Mouse (Mus musculus) forebrain, embryonic 11.5 days (tissue): ENCODE results near the gene Zmynd10. TPM values are rescaled to one million over a fixed set of nuclear protein-coding genes. Genes with fewer than 3 reads are reported as not detected.

Source experiments
- ATAC-seq: fragments of 200-750 bp; cut with Nextera tagmentation; replicated peaks from 2 replicates; pipeline ENCODE4 v1.8.0; 2017; ENCODE audit warnings: moderate TSS enrichment; ENCODE audit not compliant: low FRiP score
- DNase-seq: peaks from one replicate; pipeline ENCODE4 v3.0.0-alpha.2; 2017; ENCODE audit warnings: low spot score
- H3K27ac ChIP-seq: fragments of 300-500 bp; sonication (generic); 2 replicates; pipeline ENCODE4 v1.5.1; 2014; ENCODE audit warnings: low read depth, low read length
- H3K27me3 ChIP-seq: fragments of 300-500 bp; sonication (generic); 2 replicates; pipeline ENCODE4 v1.6.1; 2014; ENCODE audit warnings: mild to moderate bottlenecking, low read length, mixed read lengths; ENCODE audit not compliant: control insufficient read depth, insufficient read depth
- H3K36me3 ChIP-seq: fragments of 300-500 bp; sonication (generic); 2 replicates; pipeline ENCODE4 v1.6.1; 2014; ENCODE audit warnings: mild to moderate bottlenecking, low read length, moderate library complexity, mixed read lengths; ENCODE audit not compliant: control insufficient read depth, insufficient read depth
- H3K4me1 ChIP-seq: fragments of 300-500 bp; sonication (generic); replicated peaks from 2 replicates; pipeline ENCODE4 v1.6.1; 2014; ENCODE audit warnings: low read length, mixed read lengths; ENCODE audit not compliant: control insufficient read depth, insufficient read depth
- H3K4me2 ChIP-seq: fragments of 300-500 bp; sonication (generic); 2 replicates; pipeline ENCODE4 v1.6.1; 2014; ENCODE audit warnings: low read depth, mild to moderate bottlenecking, low read length, moderate library complexity, mixed read lengths; ENCODE audit not compliant: severe bottlenecking
- H3K4me3 ChIP-seq: fragments of 300-500 bp; sonication (generic); 2 replicates; pipeline ENCODE4 v1.5.1; 2014; ENCODE audit warnings: low read depth, low read length
- H3K9ac ChIP-seq: fragments of 300-500 bp; sonication (generic); 2 replicates; pipeline ENCODE4 v1.6.1; 2014; ENCODE audit warnings: low read length
- H3K9me3 ChIP-seq: fragments of 300-500 bp; sonication (generic); 2 replicates; pipeline ENCODE4 v1.6.1; 2016; ENCODE audit warnings: low read length, mixed read lengths; ENCODE audit not compliant: control insufficient read depth
- WGBS: fragments of 180-500 bp; shearing (Covaris S2); extraction: QIAGEN DNeasy Blood & Tissue Kit; methylation state at CpG from one replicate; pipeline ENCODE4 v1.1.7; 2014; 5-methylcytosine and 5-hydroxymethylcytosine counted together
- polyA plus RNA-seq: library from polyadenylated mRNA; unstranded; fragments of >200 nt; fragmentation: Nextera tagmentation; extraction: Ambion mirVana; gene quantifications from 2 replicates; pipeline ENCODE4 v1.2.1, GENCODE M21; 2014

Gene Zmynd10
- polyA plus RNA-seq, 1 experiment from 2014 or later = 1.1 TPM

- Histone ChIP-seq H3K36me3 (peaks cover 3% of the 10 kb centered on the region; the same call in 1 of the 2 replicates), H3K27me3 (no peaks in the 10 kb centered on the region), H3K9ac (no peak overlapping the region), H3K27ac (no peak overlapping the region), H3K4me2 (no peak overlapping the region), H3K4me1 (no peaks in the 10 kb centered on the region), H3K4me3 (no peak overlapping the region), H3K9me3 (no peaks in the 10 kb centered on the region)
- ATAC-seq = no peak
- no peak for DNase-seq
- 76% methylated on average over 8 of the region's 8 CpGs for WGBS
Measured at GRCm38 (mm10) chr9:107594281-107595062, 47.4 kb downstream of the Zmynd10 start.

- no peak for DNase-seq
- Histone ChIP-seq H3K9ac (no peak overlapping the region), H3K4me2 (no peak overlapping the region), H3K4me3 (no peak overlapping the region), H3K27me3 (no peaks in the 10 kb centered on the region), H3K36me3 (no peaks in the 10 kb centered on the region), H3K4me1 (no peaks in the 10 kb centered on the region), H3K9me3 (no peaks in the 10 kb centered on the region), H3K27ac (no peak overlapping the region)
- WGBS = 94% methylated on average over 11 of the region's 11 CpGs
- ATAC-seq = no peak
Measured at GRCm38 (mm10) chr9:107596619-107597569, 49.8 kb downstream of the Zmynd10 start.

- WGBS = 87% methylated on average over 5 of the region's 5 CpGs
- no peak for ATAC-seq
- peaks cover 6% of the 10 kb centered on the region for H3K4me1 ChIP-seq
- H3K27me3 ChIP-seq = no peaks in the 10 kb centered on the region
- DNase-seq = no peak
- no peak overlapping the region for H3K4me3 ChIP-seq
- no peak overlapping the region for H3K4me2 ChIP-seq
- no peaks in the 10 kb centered on the region for H3K36me3 ChIP-seq
- H3K9ac ChIP-seq = no peak overlapping the region
- no peak overlapping the region for H3K27ac ChIP-seq
- H3K9me3 ChIP-seq = no peaks in the 10 kb centered on the region
Measured at GRCm38 (mm10) chr9:107598385-107598784, 51.3 kb downstream of the Zmynd10 start.

GRCm38 (mm10) chr9:107599433-107599832, 52.3 kb downstream of the Zmynd10 start:
- no peak for ATAC-seq
- no peak overlapping the region for H3K27ac ChIP-seq

GRCm38 (mm10) chr9:107599842-107600241, 52.7 kb downstream of the Zmynd10 start:
- H3K4me1 ChIP-seq = peaks cover 11% of the 10 kb centered on the region
- no peak for ATAC-seq
- H3K36me3 ChIP-seq = no peaks in the 10 kb centered on the region
- H3K4me3 ChIP-seq = no peak overlapping the region
- no peak overlapping the region for H3K27ac ChIP-seq
- DNase-seq = no peak
- 75% methylated on average over 14 of the region's 14 CpGs for WGBS
- H3K4me2 ChIP-seq = no peak overlapping the region
- no peaks in the 10 kb centered on the region for H3K27me3 ChIP-seq
- no peaks in the 10 kb centered on the region for H3K9me3 ChIP-seq
- no peak overlapping the region; the same call in 1 of the 2 replicates for H3K9ac ChIP-seq

More at GRCm38 (mm10) chr9:107599433-107599832, 52.3 kb downstream of the Zmynd10 start:
- Histone ChIP-seq H3K4me1 (peaks cover 7% of the 10 kb centered on the region), H3K27me3 (no peaks in the 10 kb centered on the region), H3K4me2 (no peak overlapping the region), H3K36me3 (no peaks in the 10 kb centered on the region), H3K9ac (no peak overlapping the region), H3K4me3 (no peak overlapping the region), H3K9me3 (no peaks in the 10 kb centered on the region)
- DNase-seq = no peak
- WGBS = 89% methylated on average over 9 of the region's 9 CpGs

- Histone ChIP-seq H3K27ac (no peak overlapping the region), H3K9me3 (no peaks in the 10 kb centered on the region), H3K27me3 (no peaks in the 10 kb centered on the region), H3K4me1 (peaks cover 16% of the 10 kb centered on the region), H3K4me3 (no peak overlapping the region), H3K9ac (no peak overlapping the region), H3K4me2 (no peak overlapping the region), H3K36me3 (no peaks in the 10 kb centered on the region)
- DNase-seq (no peak), ATAC-seq (no peak)
- WGBS = 81% methylated on average over 12 of the region's 12 CpGs
Measured at GRCm38 (mm10) chr9:107600745-107601144, 53.6 kb downstream of the Zmynd10 start.

Other genes starting within 250 kb of the Zmynd10 start
- 11.2 and 13.8 TPM in 2 replicates for gene Hemk1, start 208.9 kb upstream of the Zmynd10 start, polyA plus RNA-seq
- gene 6430571L13Rik, start 206.7 kb upstream of the Zmynd10 start, polyA plus RNA-seq = 1.3 and 1.6 TPM in 2 replicates
- 1.8 and 2.8 TPM in 2 replicates for gene Cacna2d2, start 147.7 kb upstream of the Zmynd10 start, polyA plus RNA-seq
- gene Tmem115, start 13.4 kb upstream of the Zmynd10 start, polyA plus RNA-seq = 40.2 and 43.7 TPM in 2 replicates
- gene Cyb561d2, start 5.1 kb upstream of the Zmynd10 start, polyA plus RNA-seq = 14.3 and 18.7 TPM in 2 replicates
- 40.7 and 43.7 TPM in 2 replicates for gene Nprl2, start 5.1 kb upstream of the Zmynd10 start, polyA plus RNA-seq
- gene Rassf1, start 4.3 kb downstream of the Zmynd10 start, polyA plus RNA-seq = 48.2 and 51.8 TPM in 2 replicates
- 81.9 and 93.0 TPM in 2 replicates for gene Tusc2, start 16.0 kb downstream of the Zmynd10 start, polyA plus RNA-seq
- 129 and 139 TPM in 2 replicates for gene Hyal2, start 20.6 kb downstream of the Zmynd10 start, polyA plus RNA-seq
- gene Hyal1, start 29.6 kb downstream of the Zmynd10 start, polyA plus RNA-seq = 6.0 and 6.2 TPM in 2 replicates
- 11.3 and 15.2 TPM in 2 replicates for gene Naa80, start 31.6 kb downstream of the Zmynd10 start, polyA plus RNA-seq
- 0.39 TPM in 1 of 2 replicates, not detected in the other for gene Hyal3, start 33.5 kb downstream of the Zmynd10 start, polyA plus RNA-seq
- gene Ifrd2, start 40.3 kb downstream of the Zmynd10 start, polyA plus RNA-seq = 35.0 and 37.2 TPM in 2 replicates
- 1.7 TPM in 2 replicates for gene Sema3b, start 61.9 kb downstream of the Zmynd10 start, polyA plus RNA-seq
- gene Gnai2, start 88.1 kb downstream of the Zmynd10 start, polyA plus RNA-seq = 527 and 580 TPM in 2 replicates
- 6.7 TPM in 2 replicates for gene Slc38a3, start 122.2 kb downstream of the Zmynd10 start, polyA plus RNA-seq
- gene Gnat1, start 132.4 kb downstream of the Zmynd10 start, polyA plus RNA-seq = 1.6 and 2.6 TPM in 2 replicates
- 13.2 and 15.9 TPM in 2 replicates for gene Sema3f, start 163.2 kb downstream of the Zmynd10 start, polyA plus RNA-seq
- 198 and 206 TPM in 2 replicates for gene Rbm5, start 223.7 kb downstream of the Zmynd10 start, polyA plus RNA-seq